Mouse (Mus musculus) induced T-regulatory cell, adult 2 months (primary cell): ENCODE results near the gene Ddi2.

Experiments used
- DNase-seq: peaks from one replicate; pipeline ENCODE4 v3.0.0-alpha.2; 2012; ENCODE audit warnings: low read depth

The Ddi2 gene

GRCm38 (mm10) chr4:141688505-141688904, 34.7 kb downstream of the Ddi2 start:
- no peak for DNase-seq

- DNase-seq: no peak
Measured at GRCm38 (mm10) chr4:141686525-141686924, 36.7 kb downstream of the Ddi2 start.

GRCm38 (mm10) chr4:141686093-141686492, 37.1 kb downstream of the Ddi2 start:
- DNase-seq: no peak

GRCm38 (mm10) chr4:141685499-141685898, 37.7 kb downstream of the Ddi2 start, which contains the start of gene Rsc1a1:
TSS of gene Rsc1a1 (minus strand) at chr4:141685599.
- no peak for DNase-seq

- DNase-seq: no peak
Measured at GRCm38 (mm10) chr4:141682706-141683230, 40.5 kb downstream of the Ddi2 start.

GRCm38 (mm10) chr4:141681767-141682166, 41.5 kb downstream of the Ddi2 start:
- no peak for DNase-seq

- no peak for DNase-seq
Measured at GRCm38 (mm10) chr4:141680892-141681291, 42.3 kb downstream of the Ddi2 start.

- DNase-seq: no peak
Measured at GRCm38 (mm10) chr4:141679016-141679415, 44.2 kb downstream of the Ddi2 start.

- DNase-seq: no peak
Measured at GRCm38 (mm10) chr4:141676462-141676979, 46.7 kb downstream of the Ddi2 start.

GRCm38 (mm10) chr4:141672325-141672724, 50.9 kb downstream of the Ddi2 start:
- DNase-seq: no peak

GRCm38 (mm10) chr4:141671389-141671788, 51.8 kb downstream of the Ddi2 start:
- no peak for DNase-seq

GRCm38 (mm10) chr4:141669898-141670712, 53.1 kb downstream of the Ddi2 start:
- no peak for DNase-seq

- peak; percentile 14 for DNase-seq
Measured at GRCm38 (mm10) chr4:141664799-141665198, 58.4 kb downstream of the Ddi2 start, which contains the start of gene Plekhm2. TSS of gene Plekhm2 (minus strand) at chr4:141664899.

- DNase-seq: peak; percentile 81
Measured at GRCm38 (mm10) chr4:141664011-141664745, 59.0 kb downstream of the Ddi2 start.

GRCm38 (mm10) chr4:141663122-141663931, 59.9 kb downstream of the Ddi2 start:
- peak; percentile 36 for DNase-seq

GRCm38 (mm10) chr4:141660884-141661283, 62.3 kb downstream of the Ddi2 start:
- DNase-seq: no peak

GRCm38 (mm10) chr4:141659739-141660138, 63.5 kb downstream of the Ddi2 start:
- peak; percentile 18 for DNase-seq

- DNase-seq: no peak
Measured at GRCm38 (mm10) chr4:141658846-141659484, 64.3 kb downstream of the Ddi2 start.

GRCm38 (mm10) chr4:141656932-141657331, 66.3 kb downstream of the Ddi2 start:
- no peak for DNase-seq

GRCm38 (mm10) chr4:141655908-141656608, 67.2 kb downstream of the Ddi2 start:
- no peak for DNase-seq

GRCm38 (mm10) chr4:141654509-141654908, 68.7 kb downstream of the Ddi2 start:
- no peak for DNase-seq
